Mouse (Mus musculus) ES-E14 (cell line): ENCODE data around the gene Mrpl10.

Experiments used
- CHD2 ChIP-seq: IDR thresholded peaks from 2 replicates; pipeline ENCODE4 v1.6.1; 2014; ENCODE audit warnings: mild to moderate bottlenecking, low read depth, low read length, inconsistent platforms
- ZC3H11A ChIP-seq: IDR thresholded peaks from 2 replicates; pipeline ENCODE4 v1.6.1; 2012; ENCODE audit warnings: low read depth, mild to moderate bottlenecking, inconsistent platforms, low read length, borderline replicate concordance

GRCm38 (mm10) chr11:97019345-97019708 is 22.0 kb upstream of the Mrpl10 start:
- no peak for TF ChIP-seq ZC3H11A
- no peak for TF ChIP-seq CHD2
